Mouse (Mus musculus): Measurements from ENCODE around the gene Gm42878.

Gene Gm42878

GRCm38 (mm10) chr5:121500719-121501118 lies 44.6 kb downstream of the Gm42878 start:
- WGBS: 74% methylated on average over 7 of the region's 7 CpGs

GRCm38 (mm10) chr5:121493305-121493704 lies 52.0 kb downstream of the Gm42878 start:
- WGBS: 45% methylated on average over 8 of the region's 8 CpGs

- WGBS: 91% methylated on average over 5 of the region's 5 CpGs
Measured at GRCm38 (mm10) chr5:121484801-121485200, 60.5 kb downstream of the Gm42878 start.

- WGBS: 28% methylated on average over 3 of the region's 3 CpGs
Measured at GRCm38 (mm10) chr5:121477680-121478079, 67.6 kb downstream of the Gm42878 start.

GRCm38 (mm10) chr5:121476040-121476439 lies 69.2 kb downstream of the Gm42878 start:
- WGBS: 89% methylated on average over 1 of the region's 1 CpGs

GRCm38 (mm10) chr5:121474610-121475009 lies 70.7 kb downstream of the Gm42878 start:
- WGBS: 77% methylated on average over 7 of the region's 7 CpGs

- WGBS: 88% methylated on average over 2 of the region's 2 CpGs
Measured at GRCm38 (mm10) chr5:121472411-121472810, 72.9 kb downstream of the Gm42878 start.

GRCm38 (mm10) chr5:121469566-121469965 lies 75.7 kb downstream of the Gm42878 start:
- 62% methylated on average over 3 of the region's 3 CpGs for WGBS

Data from cerebral cortex, adult 2 months (tissue).